Mouse (Mus musculus): Measurements from ENCODE around the gene Hebp2.

The Hebp2 gene

GRCm38 (mm10) chr10:18525726-18526125, 20.1 kb downstream of the Hebp2 start:
- in situ Hi-C loops (cut with MboI; ENCODE audit: low pct_unique_long_range_greater_than_20kb in 1 of 2, low sequenced_read_pairs in 2 of 2, unreplicated experiment in 1 of 2) = loop anchor here in 1 of 2 experiments (5.0 kb wide), 1 partner anchor 63 kb away; no protein-coding TSS in a partner anchor

- in situ Hi-C loops (cut with MboI; ENCODE audit: low pct_unique_long_range_greater_than_20kb in 1 of 2, low sequenced_read_pairs in 2 of 2, unreplicated experiment in 1 of 2) = loop anchor here in 1 of 2 experiments (5.0 kb wide), 1 partner anchor 63 kb away; no protein-coding TSS in a partner anchor
These were observed 20.6 kb downstream of the Hebp2 start for GRCm38 (mm10) chr10:18525311-18525710.

DNA sequence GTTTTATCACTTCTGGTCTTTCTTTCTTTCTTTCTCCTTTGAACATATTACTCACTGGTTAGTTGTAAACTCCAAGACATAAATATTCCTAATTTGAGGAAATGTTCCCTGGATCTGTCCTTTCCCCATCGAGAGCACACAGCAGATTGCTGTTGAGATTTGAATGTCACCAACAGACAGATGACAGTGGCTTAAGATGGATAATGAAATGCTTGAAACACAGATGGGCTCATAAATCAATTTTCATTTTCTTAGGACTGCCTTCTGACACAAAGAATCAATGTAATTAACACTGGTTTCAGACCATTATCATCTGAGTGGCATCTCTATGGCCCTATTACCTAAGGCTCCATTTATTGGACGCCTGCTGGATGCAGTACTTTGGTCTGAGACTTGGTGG, 23.3 kb downstream of the Hebp2 start:
- in situ Hi-C loops (cut with MboI; ENCODE audit: low pct_unique_long_range_greater_than_20kb in 1 of 2, low sequenced_read_pairs in 2 of 2, unreplicated experiment in 1 of 2) = no loop called here

GRCm38 (mm10) chr10:18511496-18511895, 34.4 kb downstream of the Hebp2 start:
- in situ Hi-C loops (cut with MboI; ENCODE audit: low pct_unique_long_range_greater_than_20kb in 1 of 2, low sequenced_read_pairs in 2 of 2, unreplicated experiment in 1 of 2) = no loop called here

GRCm38 (mm10) chr10:18510663-18511062, 35.2 kb downstream of the Hebp2 start:
- in situ Hi-C loops (cut with MboI; ENCODE audit: low pct_unique_long_range_greater_than_20kb in 1 of 2, low sequenced_read_pairs in 2 of 2, unreplicated experiment in 1 of 2) = no loop called here

GRCm38 (mm10) chr10:18508586-18508985, 37.3 kb downstream of the Hebp2 start:
- in situ Hi-C loops (cut with MboI; ENCODE audit: low pct_unique_long_range_greater_than_20kb in 1 of 2, low sequenced_read_pairs in 2 of 2, unreplicated experiment in 1 of 2) = no loop called here

- in situ Hi-C loops (cut with MboI; ENCODE audit: low pct_unique_long_range_greater_than_20kb in 1 of 2, low sequenced_read_pairs in 2 of 2, unreplicated experiment in 1 of 2) = no loop called here
These were observed 37.9 kb downstream of the Hebp2 start for GRCm38 (mm10) chr10:18507869-18508473.

DNA sequence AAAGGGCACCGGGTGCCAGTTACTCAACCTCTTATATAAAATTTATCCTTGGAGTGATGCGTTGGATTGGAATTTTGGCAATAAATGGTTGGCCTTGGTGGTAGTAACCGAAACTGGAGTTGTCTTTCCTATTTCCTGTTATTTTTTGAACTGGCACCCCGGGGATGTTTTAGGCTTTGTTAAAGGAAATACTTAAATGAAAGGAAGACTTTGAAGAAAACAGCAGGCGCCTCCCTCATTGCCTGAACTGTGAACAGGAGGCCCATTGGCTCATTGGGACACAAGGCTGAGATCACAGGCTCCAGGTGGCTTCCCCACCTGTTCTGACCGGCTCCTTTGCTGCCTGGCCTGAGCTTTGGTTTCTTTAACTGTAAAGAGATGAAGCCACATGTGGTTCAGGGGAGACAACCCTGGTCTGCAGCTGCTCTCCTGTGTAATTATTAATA, 39.4 kb downstream of the Hebp2 start:
- in situ Hi-C loops (cut with MboI; ENCODE audit: low pct_unique_long_range_greater_than_20kb in 1 of 2, low sequenced_read_pairs in 2 of 2, unreplicated experiment in 1 of 2) = no loop called here

- in situ Hi-C loops (cut with MboI; ENCODE audit: low pct_unique_long_range_greater_than_20kb in 1 of 2, low sequenced_read_pairs in 2 of 2, unreplicated experiment in 1 of 2) = no loop called here
These were observed 40.2 kb downstream of the Hebp2 start for GRCm38 (mm10) chr10:18505690-18506089.

DNA sequence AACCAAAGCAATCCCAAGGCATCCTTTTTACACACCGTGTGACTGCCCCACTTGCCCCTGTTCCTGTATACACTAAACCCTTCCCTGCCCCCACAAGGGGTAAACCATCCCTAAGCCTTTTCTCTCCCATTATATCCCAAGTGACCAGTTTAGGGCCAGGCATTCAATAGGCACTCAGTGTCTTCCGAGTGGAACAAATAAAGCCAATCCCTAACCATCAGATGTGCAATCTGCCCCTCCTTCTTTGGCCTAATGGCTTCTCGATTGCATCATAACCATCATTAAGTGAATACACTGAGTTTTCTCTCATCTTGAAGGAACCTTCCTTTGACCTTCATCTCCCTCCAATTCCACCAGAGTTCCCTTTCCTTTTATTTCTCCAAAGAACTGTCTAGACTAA, 43.9 kb downstream of the Hebp2 start:
- in situ Hi-C loops (cut with MboI; ENCODE audit: low pct_unique_long_range_greater_than_20kb in 1 of 2, low sequenced_read_pairs in 2 of 2, unreplicated experiment in 1 of 2) = no loop called here

- in situ Hi-C loops (cut with MboI; ENCODE audit: low pct_unique_long_range_greater_than_20kb in 1 of 2, low sequenced_read_pairs in 2 of 2, unreplicated experiment in 1 of 2) = no loop called here
These were observed 48.8 kb downstream of the Hebp2 start for GRCm38 (mm10) chr10:18497066-18497465.

DNA sequence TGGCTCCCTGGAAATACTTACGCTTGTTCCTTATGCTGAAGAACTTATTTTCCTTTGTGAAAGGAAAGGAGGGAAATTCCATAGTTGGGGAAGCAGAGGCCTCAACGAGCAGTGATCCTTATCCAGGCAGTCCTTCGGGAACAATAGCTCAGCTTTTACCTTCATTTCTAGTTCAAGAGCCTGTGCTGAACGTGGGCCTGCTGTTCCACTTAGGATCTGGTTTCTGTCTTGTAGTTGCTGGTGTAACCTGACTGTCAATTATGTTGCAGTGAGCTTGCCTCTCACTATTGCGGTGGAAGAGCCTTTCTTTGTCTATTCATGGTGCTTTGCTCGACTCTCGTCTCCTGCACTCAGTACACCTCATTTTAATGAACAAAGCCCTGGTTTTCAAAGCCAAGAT, 51.6 kb downstream of the Hebp2 start:
- in situ Hi-C loops (cut with MboI; ENCODE audit: low pct_unique_long_range_greater_than_20kb in 1 of 2, low sequenced_read_pairs in 2 of 2, unreplicated experiment in 1 of 2) = no loop called here

GRCm38 (mm10) chr10:18493010-18493894, 52.6 kb downstream of the Hebp2 start:
- in situ Hi-C loops (cut with MboI; ENCODE audit: low pct_unique_long_range_greater_than_20kb in 1 of 2, low sequenced_read_pairs in 2 of 2, unreplicated experiment in 1 of 2) = no loop called here

DNA sequence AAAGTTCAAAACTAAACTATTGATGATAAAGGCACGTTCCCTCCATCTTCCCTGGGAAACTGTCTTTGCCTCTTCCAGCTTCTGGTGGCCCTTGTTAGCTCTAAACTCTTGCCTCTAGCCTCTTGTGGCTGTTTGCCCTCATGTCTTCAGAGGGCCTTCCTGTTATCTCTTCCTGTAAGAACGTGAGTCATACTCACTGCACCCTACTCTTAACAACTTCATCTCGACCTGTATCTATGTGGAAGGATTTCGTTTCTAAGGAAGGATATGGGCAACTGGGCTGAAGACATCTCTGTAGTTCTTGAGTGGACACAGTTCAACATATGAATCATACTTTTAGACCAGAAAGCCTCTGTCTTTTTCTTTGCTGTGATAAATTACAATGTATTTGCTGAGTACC, 53.9 kb downstream of the Hebp2 start:
- in situ Hi-C loops (cut with MboI; ENCODE audit: low pct_unique_long_range_greater_than_20kb in 1 of 2, low sequenced_read_pairs in 2 of 2, unreplicated experiment in 1 of 2) = no loop called here

DNA sequence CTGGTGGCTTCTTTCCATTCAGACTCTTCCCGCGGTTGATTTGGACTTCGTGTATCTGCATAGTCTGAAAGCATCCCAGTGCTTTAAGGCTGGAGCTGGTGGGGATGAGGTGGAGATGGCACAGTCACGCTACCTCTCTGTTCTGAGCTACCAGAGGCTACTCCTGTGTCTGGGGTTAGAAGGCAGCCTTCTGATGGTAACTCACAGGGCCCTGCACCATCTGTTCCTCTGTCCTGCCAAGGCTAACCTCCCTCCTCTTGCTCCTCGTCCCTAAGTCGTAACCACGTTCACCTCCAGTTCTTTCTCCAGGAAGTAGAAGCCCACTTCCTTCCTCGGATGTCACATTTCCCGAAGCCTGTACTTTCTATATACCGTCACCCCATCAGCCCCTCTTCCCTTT, 55.9 kb downstream of the Hebp2 start:
- in situ Hi-C loops (cut with MboI; ENCODE audit: low pct_unique_long_range_greater_than_20kb in 1 of 2, low sequenced_read_pairs in 2 of 2, unreplicated experiment in 1 of 2) = no loop called here
